Mouse (Mus musculus) brown adipose tissue, adult 24 weeks (tissue): ENCODE measurements around the gene Hnrnpab. TPM values are rescaled to one million over a fixed set of nuclear protein-coding genes. Genes with fewer than 3 reads are reported as not detected.
A peak's percentile ranks its signal among the peaks of the same experiment; 100 is the strongest.

Source experiments
- H3K27ac ChIP-seq: fragments of 200-500 bp; replicated peaks from 2 replicates; pipeline ENCODE4 v1.5.1; 2012; ENCODE audit warnings: low read depth, mild to moderate bottlenecking, low read length
- H3K4me1 ChIP-seq: fragments of 200-500 bp; 2 replicates; pipeline ENCODE4 v1.6.1; 2012; ENCODE audit warnings: low read length, mixed read lengths; ENCODE audit not compliant: control insufficient read depth, insufficient read depth, insufficient read length
- H3K4me3 ChIP-seq: fragments of 200-500 bp; 2 replicates; pipeline ENCODE4 v1.5.1; 2012; ENCODE audit warnings: low read depth, mild to moderate bottlenecking, low read length, moderate library complexity; ENCODE audit not compliant: insufficient read depth
- polyA plus RNA-seq: library from polyadenylated mRNA; stranded (reverse); fragments of >200 nt; gene quantifications from 2 replicates; pipeline ENCODE4 v1.2.4, GENCODE M21; 2012; ENCODE audit not compliant: missing spikeins, insufficient read depth, insufficient read length

The Hnrnpab gene
- polyA plus RNA-seq, 1 experiment = 117 TPM

- Histone ChIP-seq H3K27ac (no peak overlapping the region), H3K4me3 (no peak overlapping the region), H3K4me1 (no peaks in the 10 kb centered on the region)
Measured at GRCm38 (mm10) chr11:51602253-51602652, 4.4 kb downstream of the Hnrnpab start.

DNA sequence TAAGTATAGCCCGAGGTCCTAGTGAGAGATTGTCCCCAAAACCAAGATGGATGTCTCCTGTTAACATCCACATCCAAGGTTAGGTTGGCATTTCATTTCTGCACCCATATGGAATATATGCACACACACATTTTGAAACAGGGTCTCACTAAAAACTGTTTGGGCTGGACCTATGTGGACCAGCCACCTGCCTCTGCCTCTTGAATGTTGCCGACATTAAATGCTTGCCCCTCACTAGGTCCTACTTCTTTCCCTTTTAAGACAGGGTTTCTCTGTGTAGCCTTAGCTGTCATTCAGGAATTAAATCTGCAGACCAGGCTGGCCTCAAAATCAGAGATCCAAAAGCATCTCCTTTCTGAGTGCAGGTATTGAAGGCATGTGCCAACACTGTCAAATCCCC, 9.1 kb downstream of the Hnrnpab start:
- Histone ChIP-seq H3K4me1 (no peaks in the 10 kb centered on the region), H3K27ac (no peak overlapping the region), H3K4me3 (no peak overlapping the region)

DNA sequence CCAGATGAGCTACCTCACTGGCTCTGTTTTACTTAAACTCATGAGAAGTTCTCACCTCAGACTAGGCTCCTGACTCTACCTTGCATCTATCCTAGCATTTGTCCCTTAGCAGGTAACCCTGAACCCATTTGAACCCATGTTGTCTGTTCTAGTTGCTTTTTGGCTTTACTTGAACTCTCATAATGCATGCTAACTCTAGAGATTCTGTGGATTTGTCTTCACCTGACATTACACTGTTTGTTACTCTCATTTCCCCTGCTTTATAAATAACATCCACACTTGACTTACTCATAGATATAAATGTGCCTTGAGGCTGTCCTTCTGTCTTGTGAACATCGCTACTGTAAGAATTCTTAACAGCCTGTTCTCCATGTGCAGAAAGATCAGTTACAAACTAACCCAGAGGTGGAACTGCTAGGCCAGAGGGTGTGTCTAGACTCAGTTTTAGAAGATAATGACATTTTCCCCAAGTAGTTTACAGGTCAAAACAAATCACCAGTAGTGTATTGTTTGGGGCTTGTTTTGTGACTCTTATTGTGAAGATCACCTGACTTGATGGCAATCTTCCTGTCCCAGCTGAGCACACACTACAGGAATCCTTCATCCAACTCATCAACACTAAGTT, 11.1 kb downstream of the Hnrnpab start:
- Histone ChIP-seq H3K4me3 (no peak overlapping the region), H3K27ac (no peak overlapping the region), H3K4me1 (no peaks in the 10 kb centered on the region)

DNA sequence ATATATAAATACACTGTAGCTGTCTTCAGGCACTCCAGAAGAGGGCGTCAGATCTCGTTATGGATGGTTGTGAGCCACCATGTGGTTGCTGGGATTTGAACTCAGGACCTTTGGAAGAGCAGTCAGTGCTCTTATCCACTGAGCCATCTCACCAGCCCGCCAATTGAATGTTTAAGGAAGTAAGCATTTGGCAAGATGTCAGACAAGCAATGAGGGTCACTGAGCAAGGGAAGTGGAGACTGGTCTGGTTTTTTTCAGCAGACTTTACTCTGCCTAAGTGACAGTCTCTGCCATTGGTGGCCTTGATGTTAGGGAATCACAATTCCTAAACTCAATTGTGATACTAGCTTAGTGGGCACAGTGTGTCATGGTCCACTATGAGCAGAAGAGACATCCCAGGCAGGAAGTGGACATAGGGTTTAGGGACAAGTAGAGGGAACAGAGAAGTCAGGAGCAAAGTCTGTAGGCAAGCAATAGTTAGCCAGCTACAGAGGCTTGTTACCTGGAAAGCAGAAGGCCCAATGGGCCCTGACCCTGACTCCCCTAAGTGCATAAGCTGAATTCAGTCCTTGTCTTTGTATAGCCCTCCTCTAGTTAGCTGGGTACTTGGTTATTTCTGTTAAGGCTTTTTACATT, 11.8 kb downstream of the Hnrnpab start:
- Histone ChIP-seq H3K4me1 (no peaks in the 10 kb centered on the region), H3K4me3 (no peak overlapping the region), H3K27ac (no peak overlapping the region)

- Histone ChIP-seq H3K4me3 (no peak overlapping the region), H3K27ac (no peak overlapping the region), H3K4me1 (no peaks in the 10 kb centered on the region)
Measured at GRCm38 (mm10) chr11:51593849-51594248, 12.8 kb downstream of the Hnrnpab start.

DNA sequence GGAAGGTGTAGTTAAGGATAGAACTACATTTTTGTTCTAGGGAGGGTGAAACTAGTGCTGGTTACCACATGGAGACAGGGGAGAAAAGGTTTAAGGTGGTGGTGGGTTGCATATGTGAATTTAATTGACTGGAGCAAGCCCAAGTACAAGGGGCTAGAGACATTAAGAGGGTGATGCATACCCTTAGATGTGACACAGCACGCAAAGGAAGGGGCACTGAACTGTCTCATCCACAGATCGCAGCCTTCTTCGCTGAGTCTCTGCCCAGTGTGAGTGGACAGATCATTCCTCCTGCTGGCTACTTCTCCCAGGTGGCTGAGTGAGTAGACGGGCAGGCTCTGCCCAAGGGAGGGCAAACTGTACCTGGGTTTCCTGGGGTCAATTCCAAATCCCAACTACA, 13.3 kb downstream of the Hnrnpab start:
- Histone ChIP-seq H3K4me3 (no peak overlapping the region), H3K27ac (no peak overlapping the region), H3K4me1 (no peaks in the 10 kb centered on the region)

- no peak overlapping the region for H3K27ac ChIP-seq
- no peaks in the 10 kb centered on the region for H3K4me1 ChIP-seq
- H3K4me3 ChIP-seq = no peak overlapping the region
Measured at GRCm38 (mm10) chr11:51591915-51592314, 14.7 kb downstream of the Hnrnpab start.

DNA sequence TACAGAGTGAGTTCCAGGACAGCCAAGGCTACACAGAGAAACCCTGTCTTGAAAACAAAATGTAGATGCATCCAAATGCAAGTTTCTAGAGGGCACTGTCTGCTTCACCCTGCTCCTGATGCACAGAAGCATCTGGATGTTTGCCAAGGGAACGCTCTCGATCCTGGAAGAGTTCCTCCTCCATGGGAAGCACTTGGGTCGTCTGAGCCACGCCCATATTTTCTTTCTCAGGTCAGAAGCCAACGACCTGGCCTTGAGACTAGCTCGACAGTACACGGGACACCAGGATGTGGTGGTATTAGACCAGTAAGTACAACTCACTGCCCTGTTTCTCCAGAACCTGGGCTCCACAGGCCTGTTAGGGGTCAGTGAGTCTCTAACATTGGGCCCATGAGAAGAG, 15.5 kb downstream of the Hnrnpab start:
- no peak overlapping the region for H3K27ac ChIP-seq

DNA sequence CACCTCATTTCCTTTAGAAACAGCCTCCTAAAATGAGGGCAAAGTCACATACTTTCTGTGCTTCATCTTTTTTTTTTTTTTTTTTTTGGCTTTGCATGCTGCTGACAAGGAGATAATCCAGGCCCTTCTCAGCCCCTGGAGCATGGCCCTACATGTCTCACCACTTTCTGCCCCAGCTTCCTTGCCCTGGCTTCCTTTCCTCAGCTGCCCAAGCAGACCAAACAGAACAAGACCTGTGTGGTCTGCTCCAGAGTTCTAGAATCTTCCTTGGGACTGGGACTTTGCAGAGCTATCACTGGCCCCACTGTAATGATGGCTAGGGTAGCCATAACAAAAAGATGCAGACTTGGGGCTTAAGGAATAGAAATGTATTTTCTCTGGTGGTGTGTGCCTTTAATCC, 16.6 kb downstream of the Hnrnpab start:
- Histone ChIP-seq H3K4me1 (0 out of 2 replicates have a peak, but pooled peaks cover 3% of the 10 kb centered on the region), H3K4me3 (no peak overlapping the region), H3K27ac (no peak overlapping the region)

More for the DNA sequence above, 15.5 kb downstream of the Hnrnpab start:
- Histone ChIP-seq H3K4me3 (no peak overlapping the region), H3K4me1 (no peaks in the 10 kb centered on the region)

- Histone ChIP-seq H3K27ac (no peak overlapping the region), H3K4me1 (0 out of 2 replicates have a peak, but pooled peaks cover 3% of the 10 kb centered on the region)
Measured at GRCm38 (mm10) chr11:51588833-51589232, 17.8 kb downstream of the Hnrnpab start.

GRCm38 (mm10) chr11:51587059-51587458, 19.6 kb downstream of the Hnrnpab start:
- H3K4me1 ChIP-seq = peaks cover 11% of the 10 kb centered on the region
- H3K4me3 ChIP-seq = no peak overlapping the region
- no peak overlapping the region for H3K27ac ChIP-seq

More at GRCm38 (mm10) chr11:51588833-51589232, 17.8 kb downstream of the Hnrnpab start:
- no peak overlapping the region for H3K4me3 ChIP-seq

DNA sequence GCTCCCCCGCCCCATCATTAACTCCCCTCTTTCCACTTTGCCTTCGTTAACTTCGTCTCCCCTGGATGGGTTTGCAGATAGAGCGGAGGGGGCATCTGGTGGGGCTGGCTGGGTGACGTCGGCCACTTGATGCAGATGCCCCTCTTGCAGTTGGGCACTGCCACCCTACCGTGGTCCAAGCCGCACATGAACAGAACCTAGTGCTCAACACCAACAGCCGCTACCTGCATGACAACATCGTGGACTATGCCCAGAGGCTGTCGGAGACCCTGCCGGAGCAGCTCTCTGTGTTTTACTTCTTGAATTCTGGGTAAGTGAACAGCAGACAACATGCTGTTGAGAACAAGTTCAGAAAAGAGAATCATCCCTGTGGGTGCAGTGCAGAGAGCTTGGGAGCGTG, 20.2 kb downstream of the Hnrnpab start:
- no peak overlapping the region for H3K27ac ChIP-seq
- H3K4me1 ChIP-seq = peaks cover 11% of the 10 kb centered on the region
- H3K4me3 ChIP-seq = no peak overlapping the region

- H3K4me1 ChIP-seq = peaks cover 11% of the 10 kb centered on the region
- H3K27ac ChIP-seq = no peak overlapping the region
- peak overlapping the region; percentile 70 for H3K4me3 ChIP-seq
Measured at GRCm38 (mm10) chr11:51585608-51586252, 20.9 kb downstream of the Hnrnpab start.

GRCm38 (mm10) chr11:51584431-51585248, 22.0 kb downstream of the Hnrnpab start, which contains the start of gene Phykpl:
Gene Phykpl (plus strand): TSS chr11:51584757.
- Histone ChIP-seq H3K4me3 (peak within 1 kb of the TSS; percentile 77), H3K4me1 (peaks cover 11% of the 10 kb centered on the region), H3K27ac (peak within 1 kb of the TSS; percentile 99)

DNA sequence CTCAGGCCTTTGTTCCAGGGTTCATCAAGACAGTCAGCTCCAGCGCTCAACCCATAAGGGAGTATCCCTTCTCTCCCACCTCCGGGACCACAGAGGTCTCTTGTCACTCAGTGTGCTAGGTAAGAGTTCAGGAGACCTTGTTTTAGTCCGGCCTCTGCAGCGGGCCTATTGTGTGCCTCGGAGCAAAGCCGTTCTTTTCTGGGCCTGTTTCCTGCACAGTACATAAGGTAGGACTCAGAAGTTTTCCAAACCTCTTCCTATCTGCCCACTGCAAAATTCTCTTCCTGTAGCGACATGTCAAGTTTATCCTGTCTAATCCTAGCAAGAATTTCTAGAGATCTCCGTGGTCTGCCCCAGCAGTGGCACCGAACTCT, 22.6 kb downstream of the Hnrnpab start:
- Histone ChIP-seq H3K4me1 (peaks cover 11% of the 10 kb centered on the region), H3K4me3 (peak overlapping the region; percentile 77), H3K27ac (peak overlapping the region; percentile 99)
